ENCODE assay signal across 8 mouse cellular contexts in the genomic region with DNA sequence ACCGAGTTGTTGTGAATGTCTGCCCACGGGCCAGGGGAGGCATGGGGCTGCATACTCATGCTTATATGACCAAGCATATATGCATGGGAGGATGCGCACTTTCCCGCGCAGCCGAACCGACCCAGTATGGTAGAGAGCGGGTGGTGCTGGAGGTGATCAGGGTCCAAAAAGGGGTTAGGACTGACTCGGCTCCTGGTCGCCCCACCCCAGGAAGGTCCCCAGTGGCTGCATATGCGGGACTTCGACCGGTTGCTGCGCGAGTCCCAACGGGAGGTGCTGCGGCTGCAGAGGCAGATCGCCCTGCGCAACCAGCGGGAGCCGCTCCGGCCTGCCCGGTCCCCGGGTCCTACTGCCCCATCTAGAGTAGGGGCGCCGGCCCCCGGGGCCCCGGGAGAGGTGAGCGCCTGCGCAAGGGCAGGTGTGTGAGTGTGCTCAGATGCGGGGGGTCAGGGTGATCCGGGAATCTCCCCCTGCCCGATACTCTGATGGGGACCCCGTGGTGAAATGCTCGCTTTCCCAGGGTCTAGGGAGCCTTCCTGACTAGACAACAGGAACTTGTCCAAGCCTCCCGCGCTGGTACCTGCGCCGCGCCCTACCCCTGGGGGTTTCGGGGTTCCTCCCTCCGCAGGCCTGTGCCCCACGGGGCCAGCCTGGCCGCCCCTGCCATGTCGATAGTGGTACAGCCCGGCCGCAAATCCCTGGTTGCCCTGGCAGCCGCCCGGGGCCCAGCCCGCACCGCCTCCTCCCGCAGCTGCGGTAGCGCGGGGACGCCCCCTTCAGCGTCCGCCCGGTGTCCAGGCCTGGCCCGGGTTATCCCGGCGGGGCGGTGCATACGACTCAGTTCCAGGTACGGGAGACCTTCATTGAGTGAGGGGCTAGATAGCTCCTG. TPM values are rescaled to one million over a fixed set of nuclear protein-coding genes. Genes with fewer than 3 reads are reported as not detected.
DNase-seq lines count a peak whose midpoint lies in the region; ATAC-seq and TF ChIP-seq lines count a peak whose summit lies in the region.

No protein-coding gene starts in this region.

- TF ChIP-seq EP300 in stomach, postnatal 0 days (optimal IDR thresholded peaks at IDR 0.05): no peak

- WGBS in hindbrain, embryonic 12.5 days: under 1% methylated on average over 64 of the region's 65 CpGs
- WGBS in midbrain, embryonic 16.5 days: under 1% methylated on average over 64 of the region's 65 CpGs
- WGBS in stomach, postnatal 0 days: 2% methylated on average over 61 of the region's 65 CpGs

- H3K9me3 ChIP-seq in hindbrain, embryonic 12.5 days (replicated peaks): no peaks in the 10 kb centered on the region
- no peaks in the 10 kb centered on the region for H3K9me3 ChIP-seq in midbrain, embryonic 16.5 days (replicated peaks; ENCODE audit: control insufficient read depth, low read length, poor library complexity, severe bottlenecking)
- H3K9me3 ChIP-seq in stomach, postnatal 0 days (ENCODE audit: control insufficient read depth, low read length): no peaks in the 10 kb centered on the region

- no peak; the same call in 1 of the 2 replicates for ATAC-seq in frontal cortex, adult (ENCODE audit: low TSS enrichment)
- ATAC-seq in hindbrain, embryonic 12.5 days (ENCODE audit: low FRiP score): peak; percentile 39
- ATAC-seq in midbrain, embryonic 16.5 days: peak; percentile 52
- ATAC-seq in stomach, postnatal 0 days (ENCODE audit: low FRiP score, low TSS enrichment): peak; percentile 48

- no peak for TF ChIP-seq CTCF in stomach, postnatal 0 days (IDR thresholded peaks at IDR 0.05; ENCODE audit: low read depth)

- peak overlapping the region; percentile 83 for H3K27ac ChIP-seq in hindbrain, embryonic 12.5 days
- peak overlapping the region; percentile 72 for H3K27ac ChIP-seq in midbrain, embryonic 16.5 days (ENCODE audit: low read length)
- H3K27ac ChIP-seq in stomach, postnatal 0 days (replicated peaks): no peak overlapping the region

- peaks cover 67% of the 10 kb centered on the region for H3K27me3 ChIP-seq in hindbrain, embryonic 12.5 days
- no peaks in the 10 kb centered on the region for H3K27me3 ChIP-seq in midbrain, embryonic 16.5 days (ENCODE audit: control insufficient read depth, insufficient read depth, low read depth, low read length)
- H3K27me3 ChIP-seq in stomach, postnatal 0 days (ENCODE audit: control insufficient read depth, insufficient read depth, low read length): peaks cover 11% of the 10 kb centered on the region; the same call in 1 of the 2 replicates

- peak; percentile 50 to 63 for DNase-seq in frontal cortex, postnatal 10 days (ENCODE audit: low spot score in 2 of 2)
- DNase-seq in B cell, adult 2 months: peak; percentile 72 to 75
- DNase-seq in cerebellum, postnatal 10 days: peak; percentile 66 to 71
- peak; percentile 51 to 52 for DNase-seq in left cerebral cortex, postnatal 25 days (ENCODE audit: low spot score in 2 of 2)
- DNase-seq in stomach, postnatal 0 days (ENCODE audit: low spot score): peak; percentile 51

- H3K9ac ChIP-seq in hindbrain, embryonic 12.5 days: peak overlapping the region; percentile 85
- peak overlapping the region; percentile 84 for H3K9ac ChIP-seq in midbrain, embryonic 16.5 days (ENCODE audit: low read depth, low read length)
- peak overlapping the region; percentile 57 for H3K9ac ChIP-seq in stomach, postnatal 0 days (ENCODE audit: low read length)

- H3K4me2 ChIP-seq in hindbrain, embryonic 12.5 days (replicated peaks): peak overlapping the region; percentile 97
- H3K4me2 ChIP-seq in midbrain, embryonic 16.5 days (ENCODE audit: low read length): peak overlapping the region; percentile 90
- H3K4me2 ChIP-seq in stomach, postnatal 0 days (replicated peaks; ENCODE audit: low read depth): peak overlapping the region; percentile 92

- peaks cover 45% of the 10 kb centered on the region for H3K4me1 ChIP-seq in hindbrain, embryonic 12.5 days
- peaks cover 31% of the 10 kb centered on the region for H3K4me1 ChIP-seq in midbrain, embryonic 16.5 days (ENCODE audit: control insufficient read depth, insufficient read depth, low read length)
- H3K4me1 ChIP-seq in stomach, postnatal 0 days (replicated peaks; ENCODE audit: control insufficient read depth, insufficient read depth): peaks cover 2% of the 10 kb centered on the region; the same call in 1 of the 2 replicates

- H3K4me3 ChIP-seq in hindbrain, embryonic 12.5 days: peak overlapping the region; percentile 71
- H3K4me3 ChIP-seq in midbrain, embryonic 16.5 days (ENCODE audit: low read depth, low read length): peak overlapping the region; percentile 54
- H3K4me3 ChIP-seq in stomach, postnatal 0 days (ENCODE audit: low read depth, low read length): peak overlapping the region; percentile 47

- H3K36me3 ChIP-seq in hindbrain, embryonic 12.5 days: peaks cover 6% of the 10 kb centered on the region; the same call in 1 of the 2 replicates
- peaks cover 10% of the 10 kb centered on the region; the same call in 1 of the 2 replicates for H3K36me3 ChIP-seq in midbrain, embryonic 16.5 days (ENCODE audit: control insufficient read depth, insufficient read depth, low read length)
- H3K36me3 ChIP-seq in stomach, postnatal 0 days (ENCODE audit: control insufficient read depth, insufficient read depth, low read length): no peaks in the 10 kb centered on the region

- intact Hi-C loops in left cerebral cortex, postnatal 25 days (cut with DNase I): loop anchor here (2.0 to 5.0 kb wide), 3 partner anchors 27 to 167 kb away; a partner anchor contains a TSS

RNA-seq across cellular contexts. Expression of a gene that starts 3.9 kb away (rescaled TPM):
- polyA plus RNA-seq in hindbrain, embryonic 12.5 days (2016; fragmentation: Nextera tagmentation; extraction: Ambion mirVana): 30.5 and 32.7 TPM in 2 replicates
- 100 to 1,000 TPM; 165 to 189 TPM for total RNA-seq in left cerebral cortex, postnatal 25 days (2021)
- 62.6 and 68.5 TPM in 2 replicates for polyA plus RNA-seq in midbrain, embryonic 16.5 days (2015; fragmentation: Nextera tagmentation; extraction: Ambion mirVana)
- polyA plus RNA-seq in stomach, postnatal 0 days (2015; fragmentation: Nextera tagmentation; extraction: Ambion mirVana): 0.56 and 0.70 TPM in 2 replicates

RNA-seq across cellular contexts. Expression of a gene that starts 26.9 kb away (rescaled TPM):
- 129 and 141 TPM in 2 replicates for polyA plus RNA-seq in hindbrain, embryonic 12.5 days (2016; fragmentation: Nextera tagmentation; extraction: Ambion mirVana)
- 10 to 100 TPM; 69.9 to 86.3 TPM for total RNA-seq in left cerebral cortex, postnatal 25 days (2021)
- polyA plus RNA-seq in midbrain, embryonic 16.5 days (2015; fragmentation: Nextera tagmentation; extraction: Ambion mirVana): 127 TPM in 2 replicates
- 119 and 121 TPM in 2 replicates for polyA plus RNA-seq in stomach, postnatal 0 days (2015; fragmentation: Nextera tagmentation; extraction: Ambion mirVana)

RNA-seq across cellular contexts. Expression of a gene that starts 29.1 kb away (rescaled TPM):
- polyA plus RNA-seq in hindbrain, embryonic 12.5 days (2016; fragmentation: Nextera tagmentation; extraction: Ambion mirVana): 1.7 and 2.3 TPM in 2 replicates
- total RNA-seq in left cerebral cortex, postnatal 25 days (2021): not detected
- polyA plus RNA-seq in midbrain, embryonic 16.5 days (2015; fragmentation: Nextera tagmentation; extraction: Ambion mirVana): 0.08 and 0.22 TPM in 2 replicates
- polyA plus RNA-seq in stomach, postnatal 0 days (2015; fragmentation: Nextera tagmentation; extraction: Ambion mirVana): 0.52 and 0.74 TPM in 2 replicates

Comparison
In these comparisons a context has a peak if more than half of its experiments do, and no peak if none do; other contexts are left out.
1. RNA of a gene that starts 3.9 kb away (polyA plus RNA-seq): 62.6 to 68.5 TPM in midbrain, embryonic 16.5 days and 30.5 to 32.7 TPM in hindbrain, embryonic 12.5 days; 0.56 to 0.70 TPM in stomach, postnatal 0 days; every median in the first group is over 10 times any median in the second.
2. Peak in every context shown above with its lines, with median percentiles within 50 percentile points of each other: DNase-seq, H3K4me2 ChIP-seq, H3K4me3 ChIP-seq and H3K9ac ChIP-seq.